Mouse (Mus musculus) cerebellum, postnatal 10 days (tissue): ENCODE measurements at regions not wholly inside any gene's neighbourhood (a gene's known extent, or its start where the extent isn't known, plus 50 kb on each side); places are given as distances from the start of the nearest gene placed in this dataset.
A peak's percentile ranks its signal among the peaks of the same experiment; 100 is the strongest.

ENCODE experiments used
- DNase-seq, 2 experiments: peaks; one replicate each; pipeline ENCODE4 v3.0.0; 2021; ENCODE audit warnings: mixed read lengths in 2 of 2

DNA sequence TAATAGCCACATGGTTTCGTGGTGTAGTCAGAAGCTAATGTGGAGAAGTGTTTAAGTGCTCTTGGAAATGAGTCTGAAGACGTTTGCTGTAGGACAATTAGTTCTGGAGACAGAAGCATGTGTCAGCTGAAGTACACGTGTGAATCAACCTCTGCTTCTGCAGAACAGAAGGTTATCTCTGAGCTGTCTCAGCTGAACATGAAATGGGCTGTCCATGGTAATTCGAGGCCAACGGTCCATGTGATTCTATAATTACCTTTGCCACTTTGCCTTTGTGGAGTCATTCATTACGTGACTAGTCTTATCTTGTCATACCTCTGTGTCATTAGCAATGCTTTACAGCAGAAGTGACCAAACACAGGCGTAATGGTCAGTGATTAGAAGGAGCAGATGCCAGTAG is 295.6 kb upstream of the Veph1 start:
- DNase-seq, result no peak

DNA sequence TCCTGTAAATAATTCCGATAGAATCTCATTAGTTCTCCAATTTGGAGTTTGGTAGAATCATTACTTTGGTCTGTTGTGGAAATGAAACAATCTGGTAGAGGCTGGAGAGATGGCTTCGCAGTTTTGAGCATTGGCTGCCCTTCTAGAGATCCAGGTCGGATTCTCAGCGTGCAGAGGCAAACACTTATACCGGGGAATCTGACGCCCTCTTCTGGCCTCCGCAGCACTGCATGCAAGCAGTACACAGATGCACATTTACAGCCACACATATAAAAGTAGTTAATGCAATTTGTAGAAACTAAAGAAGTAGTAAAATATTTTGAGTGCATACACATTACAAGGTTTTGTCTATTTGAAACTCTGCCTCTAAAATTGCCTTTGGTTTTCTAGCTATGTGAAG is 294.1 kb upstream of the Veph1 start:
- DNase-seq, result no peak

DNA sequence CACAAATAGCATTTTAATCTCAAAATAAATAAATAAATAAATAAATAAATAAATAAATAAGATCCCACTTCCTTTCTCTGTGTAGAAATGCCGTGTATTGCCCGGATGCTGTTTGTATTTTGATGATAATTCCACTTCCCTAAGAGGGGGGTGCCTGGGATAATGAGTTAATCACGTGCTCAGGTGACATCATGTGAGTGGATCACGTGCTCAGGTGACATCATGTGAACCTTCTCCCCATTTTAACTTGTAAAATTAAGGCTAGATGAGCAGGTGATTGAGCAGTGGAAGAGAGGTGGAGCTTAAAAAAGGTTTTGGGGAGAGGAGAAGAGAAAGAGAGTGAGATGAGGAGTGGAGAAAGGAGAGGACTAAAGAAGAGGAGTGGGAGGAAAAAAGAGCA is 292.8 kb upstream of the Veph1 start:
- DNase-seq, result no peak

GRCm38 (mm10) chr3:66584831-66585230 is 288.2 kb upstream of the Veph1 start:
- DNase-seq, result no peak

DNA sequence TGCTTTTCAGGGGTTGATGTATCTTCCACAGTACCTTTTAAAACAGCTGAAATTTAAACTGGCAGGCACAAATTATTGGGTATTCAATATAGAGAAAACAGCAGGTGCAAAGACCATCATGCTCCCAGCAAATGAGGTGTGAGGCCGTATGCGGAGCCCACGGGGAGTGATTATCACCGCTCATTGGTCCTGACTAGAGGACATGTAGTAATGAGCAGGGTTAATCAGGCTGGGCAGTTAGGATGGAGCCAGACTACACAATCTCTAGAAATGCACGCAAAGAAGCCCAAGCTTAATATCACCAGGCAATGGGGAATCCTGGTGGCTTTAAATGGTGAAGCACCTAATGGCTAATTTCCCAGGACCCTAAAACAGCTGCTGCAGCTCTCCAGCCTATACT is 287.5 kb upstream of the Veph1 start:
- DNase-seq, result no peak

GRCm38 (mm10) chr3:66576659-66577058 is 280.0 kb upstream of the Veph1 start:
- no peak for DNase-seq

DNA sequence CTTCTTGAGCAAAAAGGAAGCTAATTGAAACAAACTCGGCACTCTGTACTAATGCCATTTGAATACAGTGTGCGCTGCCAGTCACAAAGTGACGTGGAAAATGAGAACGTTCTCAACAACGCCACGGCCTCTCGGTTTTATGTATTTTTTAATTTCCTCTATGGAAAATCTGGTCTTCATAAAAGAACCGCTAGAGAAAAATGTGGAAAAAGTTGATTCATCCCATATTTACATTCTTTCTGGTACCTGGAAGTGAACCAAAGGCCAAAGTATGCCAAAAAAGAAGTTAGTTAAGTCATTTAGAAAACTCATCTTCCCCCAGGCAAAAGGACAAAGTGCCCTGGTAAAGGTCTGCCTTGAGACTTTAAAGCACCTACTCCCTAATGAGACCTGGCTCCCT is 277.7 kb upstream of the Veph1 start:
- no peak for DNase-seq

- DNase-seq, result no peak
Measured at GRCm38 (mm10) chr3:66572887-66573519, 276.4 kb upstream of the Veph1 start.

GRCm38 (mm10) chr3:66570342-66570741 is 273.7 kb upstream of the Veph1 start:
- DNase-seq, result peak; percentile 5 to 11

DNA sequence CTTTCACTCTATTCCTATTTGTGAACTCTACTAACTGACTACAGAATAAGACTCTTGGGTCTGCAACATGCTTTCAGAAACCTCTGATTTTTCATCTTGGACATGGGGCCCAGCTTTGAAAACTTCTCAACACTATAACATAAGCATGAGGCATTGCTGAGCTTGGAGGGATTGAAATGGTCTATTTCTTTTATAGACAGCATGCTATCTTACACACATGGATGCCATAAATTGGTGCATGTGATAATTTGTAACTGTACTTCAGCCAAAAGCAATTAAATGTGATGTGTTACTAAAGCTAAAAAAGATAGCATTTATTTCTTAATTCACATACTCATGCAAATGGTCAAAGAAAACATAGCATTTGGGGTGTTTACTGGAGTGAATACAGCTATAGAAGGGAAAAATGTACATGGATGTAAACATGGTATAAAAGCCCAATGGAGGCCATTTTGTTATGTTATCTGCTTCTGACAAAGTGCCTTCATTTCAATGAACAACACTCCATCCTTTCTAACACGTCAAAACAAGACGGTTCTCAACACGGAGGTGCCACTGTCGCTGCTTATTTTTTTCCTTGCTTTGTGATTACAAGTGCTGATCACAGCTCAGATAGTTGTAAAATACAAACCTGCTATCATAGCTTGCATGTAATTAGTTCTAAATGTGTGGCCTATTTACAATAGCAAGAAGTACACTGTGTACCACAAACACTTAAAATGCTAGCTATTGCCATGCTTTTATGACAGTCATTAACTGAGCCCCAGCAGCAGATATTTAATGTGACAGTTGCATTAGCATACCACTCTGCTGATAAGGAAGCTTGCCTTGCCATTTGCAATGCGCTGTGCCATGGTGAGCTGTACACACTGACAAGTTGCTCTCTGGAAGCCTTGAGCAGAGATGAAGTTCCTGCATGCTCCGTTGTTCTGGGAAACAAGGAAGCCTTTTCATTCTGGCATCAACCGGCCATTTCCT is 267.9 kb upstream of the Veph1 start:
- DNase-seq, result no peak

GRCm38 (mm10) chr3:66563329-66563728 is 266.7 kb upstream of the Veph1 start:
- no peak for DNase-seq

GRCm38 (mm10) chr3:66555538-66555937 is 258.9 kb upstream of the Veph1 start:
- no peak for DNase-seq

- no peak for DNase-seq
Measured at GRCm38 (mm10) chr3:66550920-66551319, 254.3 kb upstream of the Veph1 start.

DNA sequence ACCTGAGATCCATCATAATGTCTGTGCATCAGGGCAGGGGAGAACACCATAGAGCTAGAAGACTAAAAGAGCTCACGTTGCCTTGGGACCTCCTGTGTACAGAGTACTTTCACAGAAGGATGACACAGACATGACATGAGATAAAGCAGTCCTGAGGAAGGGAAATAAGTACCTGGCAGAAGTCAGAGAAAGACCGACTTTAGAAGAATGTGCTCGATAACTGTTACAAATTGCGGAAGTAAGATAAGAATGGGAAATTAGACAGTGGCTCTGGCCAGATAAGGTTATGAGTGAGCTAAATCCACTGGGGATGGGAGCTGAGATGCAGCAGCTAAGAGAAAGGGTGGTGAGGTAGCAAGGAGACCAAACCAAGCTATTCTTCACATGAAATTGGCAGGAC is 249.9 kb upstream of the Veph1 start:
- no peak for DNase-seq

DNA sequence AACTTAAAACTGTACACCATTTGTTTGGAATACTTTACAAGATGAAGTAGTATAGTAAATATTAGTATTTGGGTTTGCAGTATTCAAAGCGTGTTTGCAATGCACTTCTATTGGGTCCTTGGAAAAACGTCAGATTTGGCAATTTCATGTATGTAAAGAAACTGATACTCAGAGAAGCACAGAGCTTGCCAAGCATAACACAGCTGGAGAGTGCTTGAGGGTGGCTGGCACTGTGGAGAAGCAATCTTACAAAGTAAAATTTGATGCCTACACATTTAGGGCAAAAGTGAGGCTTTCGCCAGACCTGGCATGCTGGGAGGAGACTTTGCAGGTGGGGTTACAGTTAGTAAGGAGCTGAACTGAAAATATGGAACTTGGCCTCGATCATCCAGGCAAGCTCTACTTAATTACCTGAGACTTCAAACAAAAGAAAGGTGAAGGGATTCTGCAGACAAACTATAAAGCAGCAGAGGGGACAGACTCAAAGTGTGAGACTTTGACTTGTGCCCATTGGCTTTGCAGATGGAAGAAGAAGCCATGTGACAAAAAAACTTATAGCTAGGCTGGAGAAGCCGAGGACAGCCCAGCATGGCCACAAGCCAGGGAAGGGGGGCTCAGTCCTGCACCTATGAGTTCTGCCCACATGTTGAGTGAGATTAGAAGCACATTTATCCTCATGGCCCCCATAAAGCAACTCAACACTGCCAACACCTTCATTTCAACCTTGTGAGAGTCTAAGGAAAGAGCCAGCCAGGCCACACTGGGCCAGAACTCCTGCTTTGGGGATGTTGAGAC is 247.7 kb upstream of the Veph1 start:
- no peak for DNase-seq

DNA sequence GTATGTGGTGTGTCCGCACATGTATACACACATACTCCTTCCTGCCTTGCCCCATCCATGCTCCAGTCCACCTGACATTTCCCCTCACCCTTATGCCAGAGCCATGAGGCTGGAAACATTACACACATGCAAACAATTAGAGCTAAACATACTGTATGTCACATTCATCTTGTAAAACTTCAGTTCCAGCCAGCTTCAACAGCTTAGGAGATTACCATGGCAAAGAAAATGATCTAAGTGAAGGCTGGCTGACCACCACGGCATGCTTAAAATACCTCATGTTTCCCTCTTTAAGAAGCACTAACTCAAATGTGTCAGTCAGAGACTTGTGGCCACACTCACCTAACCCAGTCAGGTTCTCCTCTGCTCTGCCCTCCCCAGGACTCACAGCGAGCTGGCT is 246.2 kb upstream of the Veph1 start:
- DNase-seq, result no peak

DNA sequence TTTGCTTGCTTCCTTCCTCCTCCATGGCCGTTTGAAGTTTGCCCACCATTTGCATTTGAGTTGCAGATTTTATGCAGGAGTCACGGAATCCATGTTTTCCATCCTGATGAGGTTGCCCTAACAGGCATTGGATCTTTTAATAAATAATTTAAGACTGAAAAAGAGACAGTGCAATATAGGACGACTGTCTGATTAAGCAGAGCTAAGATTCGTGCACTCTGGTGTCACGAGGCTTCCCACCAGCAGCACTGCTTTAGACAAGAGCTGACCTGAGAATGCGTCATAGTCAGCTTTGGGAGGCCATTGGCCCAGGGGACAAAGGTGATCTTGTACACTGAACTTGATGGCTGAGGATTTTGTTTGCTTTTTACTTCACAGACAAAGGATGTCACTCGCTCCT is 241.3 kb upstream of the Veph1 start:
- DNase-seq, result no peak

GRCm38 (mm10) chr3:66537106-66537893 is 240.7 kb upstream of the Veph1 start:
- DNase-seq, result no peak

- DNase-seq, result no peak
Measured at GRCm38 (mm10) chr3:66536673-66537072, 240.0 kb upstream of the Veph1 start.

DNA sequence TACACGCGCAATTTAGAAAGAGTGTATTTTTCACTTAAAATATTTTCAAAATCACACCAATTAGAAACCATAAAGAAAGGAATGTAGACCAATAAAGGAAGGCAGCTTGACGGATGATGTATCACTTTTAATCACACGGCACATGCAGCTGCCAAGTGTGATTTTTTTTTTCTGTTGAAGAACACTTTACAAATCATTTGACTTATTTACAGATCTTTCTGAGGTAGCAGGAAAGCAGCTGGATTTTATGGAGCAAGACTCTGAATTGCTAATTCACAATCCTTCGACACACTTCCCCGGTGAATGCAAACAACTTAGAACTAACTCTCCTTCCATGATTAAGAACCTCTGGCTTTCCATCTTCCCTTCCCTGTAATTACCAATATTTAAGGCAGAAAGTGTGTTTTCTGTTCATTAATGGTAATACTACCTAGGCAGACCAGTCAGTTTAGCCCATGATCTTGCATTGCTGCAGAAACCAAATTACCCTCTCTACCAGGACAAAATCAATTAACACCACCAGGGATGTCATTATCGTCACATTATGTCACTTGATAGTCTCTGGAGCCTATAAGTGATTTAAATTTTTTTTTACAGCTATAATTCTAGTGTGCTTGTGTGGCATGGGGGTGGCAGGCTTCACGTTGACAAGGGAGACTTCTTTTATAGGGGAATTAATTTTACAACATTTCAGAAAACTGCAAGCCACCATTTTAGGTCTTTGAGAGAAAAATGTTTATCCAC is 239.3 kb upstream of the Veph1 start:
- no peak for DNase-seq

DNA sequence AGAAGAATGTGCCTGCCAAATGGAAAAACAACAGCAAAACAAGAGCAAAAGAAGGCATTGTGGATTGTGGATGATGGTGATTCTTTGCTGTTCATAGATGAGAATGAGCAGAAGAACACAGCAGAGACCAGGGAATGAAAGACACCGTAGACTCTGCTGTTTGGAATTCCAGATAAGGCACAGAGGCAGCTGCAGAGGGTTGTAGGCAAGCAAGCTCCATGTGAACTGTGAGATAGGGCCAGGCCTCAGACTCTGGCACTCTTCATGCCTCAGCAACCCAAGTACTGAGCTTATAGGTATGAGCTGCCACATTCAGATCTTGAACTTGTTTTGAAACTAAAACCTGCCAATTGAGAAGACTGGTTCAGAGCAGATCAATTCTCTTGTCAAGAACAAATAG is 223.3 kb upstream of the Veph1 start:
- no peak for DNase-seq

GRCm38 (mm10) chr3:66518289-66518688 is 221.7 kb upstream of the Veph1 start:
- no peak for DNase-seq
